Mouse (Mus musculus) brain, adult 2 months (tissue): ENCODE data around the gene Syt17.
A peak's percentile ranks its signal among the peaks of the same experiment; 100 is the strongest.

Experiments used
- DNase-seq: peaks from one replicate; pipeline ENCODE4 v3.0.0; 2011; ENCODE audit warnings: low read depth, low spot score

Syt17 gene

DNA sequence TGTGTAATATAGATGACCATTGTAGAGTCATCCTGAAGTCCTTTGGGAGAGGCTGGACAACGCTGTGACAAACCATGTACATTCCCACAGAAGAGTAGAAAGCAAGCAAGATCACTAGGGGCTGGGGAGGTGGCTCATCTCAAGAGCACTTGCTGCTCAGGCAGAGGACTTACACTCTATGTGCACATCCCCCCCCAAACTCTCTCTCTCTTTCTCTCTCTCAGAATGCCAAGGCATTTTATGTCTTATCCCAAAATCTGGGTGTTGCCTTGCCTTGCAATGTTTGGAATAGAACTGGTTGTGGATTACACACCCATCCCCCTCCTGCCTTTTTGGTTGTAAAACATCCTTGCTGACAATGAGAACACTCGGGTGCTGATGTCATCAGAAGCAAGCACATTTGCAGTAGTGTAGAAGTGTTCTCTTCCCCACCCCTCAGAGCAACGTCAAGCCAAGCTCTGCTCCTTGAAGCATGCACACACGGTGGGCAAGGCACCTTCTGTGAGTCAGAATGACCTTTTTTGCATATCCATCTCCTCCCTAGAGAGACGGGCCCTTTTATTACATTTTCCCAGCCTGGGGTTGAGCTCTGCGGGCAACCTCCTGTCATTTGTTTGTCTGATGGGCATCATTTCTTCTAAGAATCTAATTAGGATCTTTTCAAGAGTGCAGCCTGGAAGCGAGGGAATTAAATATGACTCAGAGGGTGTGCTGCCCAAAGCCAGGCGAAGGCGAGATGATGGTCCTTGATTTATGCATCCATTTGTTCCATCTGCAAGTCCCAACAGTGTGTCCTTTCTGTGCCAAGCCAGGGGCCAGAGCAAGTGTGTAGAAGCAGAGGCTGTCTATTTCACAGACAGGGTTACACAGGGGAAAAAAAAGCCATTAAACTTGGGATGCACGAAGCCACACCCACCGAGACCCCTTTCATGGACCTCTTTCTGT, 15.1 kb upstream of the Syt17 start:
- DNase-seq = no peak

DNA sequence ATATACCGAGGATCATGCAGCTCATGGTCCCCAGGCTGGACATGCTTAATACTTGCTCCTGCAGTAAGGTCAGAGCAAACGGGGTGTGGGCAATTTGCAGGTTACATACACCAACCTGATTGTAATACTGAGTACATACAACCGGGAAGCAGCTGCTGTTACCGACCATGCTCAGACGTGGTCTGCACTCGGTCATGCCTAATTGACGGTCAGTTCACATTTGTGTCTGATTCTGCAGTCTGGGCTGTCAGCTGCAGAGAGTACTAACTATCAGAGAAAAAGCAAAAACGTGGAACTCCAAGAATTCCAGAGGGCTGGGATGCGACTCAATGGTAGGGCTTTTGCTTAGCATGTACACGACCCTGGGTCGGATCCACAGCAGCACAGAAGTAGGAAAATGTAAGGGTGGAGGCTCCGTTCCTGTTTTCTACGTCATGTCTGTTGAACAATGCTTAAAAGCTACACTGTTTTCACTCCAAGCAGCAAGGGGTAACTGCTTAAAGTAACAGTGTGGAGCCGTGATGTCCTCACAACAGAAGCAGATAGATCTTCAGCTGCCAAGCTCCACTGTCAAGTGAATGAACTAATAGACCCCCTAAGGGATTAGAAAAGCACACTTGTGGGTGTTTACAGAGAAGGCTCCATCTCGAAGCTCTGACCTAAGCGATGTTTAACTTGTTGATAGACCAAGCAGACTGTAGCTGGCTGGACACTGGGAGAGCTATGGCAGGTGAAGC, 13.5 kb upstream of the Syt17 start:
- no peak for DNase-seq

DNA sequence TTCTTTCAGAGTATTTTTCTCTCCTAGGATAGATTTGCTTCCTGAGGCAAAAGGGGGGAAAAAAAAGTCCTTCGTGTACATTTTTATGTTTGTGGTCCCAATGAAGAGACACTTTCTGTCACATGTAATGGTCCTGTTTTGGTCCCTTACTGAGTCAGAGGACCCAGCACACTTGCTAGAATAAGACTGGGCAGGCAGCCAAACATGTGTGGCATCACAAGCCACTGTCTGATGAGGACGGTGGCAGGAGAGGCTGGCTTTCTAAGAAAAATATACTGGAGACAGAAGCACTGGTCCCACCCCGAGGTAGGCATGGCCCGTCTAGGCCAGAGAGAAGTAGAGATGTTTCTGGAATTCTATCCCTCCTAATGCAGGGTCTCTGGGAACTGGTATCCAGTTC, 5.7 kb upstream of the Syt17 start:
- DNase-seq = peak; percentile 32

DNA sequence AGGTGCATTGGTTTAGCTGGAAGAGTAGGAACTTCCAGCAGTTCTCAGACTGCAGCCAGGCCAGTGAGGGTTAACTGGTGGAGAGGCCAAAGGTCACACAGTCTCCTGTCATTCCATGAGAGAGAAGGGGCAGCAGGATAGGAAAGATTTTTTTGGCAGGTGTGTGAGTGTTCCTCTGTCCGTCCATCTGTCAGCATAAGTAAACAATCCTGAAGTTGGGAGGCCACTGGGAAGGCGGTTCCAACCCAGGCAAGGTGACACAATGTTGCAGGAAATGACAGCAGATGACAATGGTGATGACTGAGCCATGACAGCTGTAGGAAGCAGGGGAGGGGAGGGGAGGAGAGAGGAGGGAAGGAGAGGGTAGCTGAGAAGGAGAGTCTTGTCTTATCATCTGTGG, 4.9 kb upstream of the Syt17 start:
- DNase-seq = no peak

DNA sequence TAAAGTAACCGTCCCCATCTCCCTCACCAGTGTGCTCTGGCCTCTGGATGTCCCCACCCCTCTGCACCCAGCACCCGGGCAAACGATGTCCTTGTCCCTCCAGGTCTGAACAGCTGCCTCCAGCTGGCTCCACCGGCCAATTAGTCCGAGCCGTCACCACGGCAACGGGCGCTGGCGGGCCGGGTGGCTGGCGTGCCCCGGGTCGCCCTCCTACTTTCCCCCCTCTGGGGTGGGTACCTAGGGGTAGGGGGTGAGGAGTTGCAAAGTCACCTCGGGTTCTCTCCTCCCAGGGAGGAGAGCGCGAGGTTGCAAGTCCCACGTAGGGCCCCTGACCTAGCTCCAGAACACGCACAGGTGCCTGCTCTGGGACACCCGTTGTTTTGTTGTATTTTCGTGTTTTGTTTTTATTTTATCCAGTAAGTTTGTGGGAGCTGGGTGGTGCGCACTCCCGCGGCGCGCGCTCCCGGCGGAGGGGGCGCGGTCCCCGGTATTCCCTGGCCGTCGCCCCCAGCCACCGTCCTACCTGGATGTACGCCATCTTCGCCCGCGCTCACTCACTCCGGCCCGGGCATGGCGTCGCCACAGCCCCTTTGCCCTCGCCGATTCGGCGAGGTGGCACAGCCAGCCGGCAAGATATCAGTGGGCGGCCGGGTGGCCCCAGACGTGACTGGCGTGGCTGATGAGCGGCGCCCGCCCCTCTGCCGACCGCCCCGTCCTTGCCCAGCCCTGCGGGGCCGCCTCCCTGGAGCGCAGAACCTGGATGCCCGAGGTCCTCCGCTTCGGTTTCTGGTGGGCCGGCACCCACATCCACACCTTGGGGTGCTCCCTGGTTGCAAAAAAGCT, 510 bp downstream of the Syt17 start:
- DNase-seq = no peak

DNA sequence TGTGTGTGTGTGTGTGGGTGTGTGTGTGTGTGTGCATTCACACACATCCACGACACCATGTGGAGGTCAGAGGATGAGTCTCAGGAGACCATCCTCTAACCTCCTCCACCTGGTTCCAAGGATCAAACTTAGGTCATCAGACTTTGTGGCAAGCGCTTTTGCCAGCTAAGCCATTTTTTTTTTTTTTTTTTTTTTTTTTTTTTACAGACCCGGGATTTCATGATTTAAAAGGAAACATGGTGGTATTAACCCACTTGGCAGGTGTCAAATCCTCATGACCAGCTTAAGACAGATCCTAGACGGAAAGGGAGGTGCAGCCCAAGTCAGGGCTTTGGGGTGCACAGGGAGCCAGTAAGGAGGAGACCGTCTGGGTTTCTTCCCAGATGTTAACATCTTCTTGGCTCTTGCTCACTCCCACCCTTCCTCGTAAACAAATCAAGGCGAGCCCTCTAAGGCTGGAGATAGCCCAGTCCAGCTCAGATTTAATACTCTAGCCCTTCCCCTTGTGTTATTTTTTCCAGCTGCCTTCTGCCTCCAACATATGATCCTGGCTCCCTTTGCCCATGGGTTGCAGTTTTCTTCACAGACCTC, 4.0 kb downstream of the Syt17 start:
- DNase-seq = no peak

DNA sequence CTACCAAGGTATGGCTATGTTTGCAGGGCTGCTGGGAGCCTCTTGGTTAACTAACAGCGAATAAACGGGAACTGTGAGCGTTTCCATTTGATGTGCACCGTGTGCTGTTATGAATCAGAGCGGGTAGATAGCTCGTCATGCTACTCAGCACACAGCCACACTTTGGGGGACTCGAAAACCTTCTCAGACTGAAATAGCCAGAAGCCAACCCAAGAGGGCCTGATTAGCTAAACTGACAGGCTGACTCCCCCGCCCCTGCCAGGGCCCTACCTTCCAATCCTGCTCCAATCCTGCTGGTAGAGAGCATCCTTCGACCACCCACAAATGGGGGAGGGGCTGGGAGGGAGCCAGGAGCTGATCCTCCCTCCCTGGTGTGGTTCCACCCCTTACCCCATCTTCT, 4.7 kb downstream of the Syt17 start:
- DNase-seq = peak; percentile 67

DNA sequence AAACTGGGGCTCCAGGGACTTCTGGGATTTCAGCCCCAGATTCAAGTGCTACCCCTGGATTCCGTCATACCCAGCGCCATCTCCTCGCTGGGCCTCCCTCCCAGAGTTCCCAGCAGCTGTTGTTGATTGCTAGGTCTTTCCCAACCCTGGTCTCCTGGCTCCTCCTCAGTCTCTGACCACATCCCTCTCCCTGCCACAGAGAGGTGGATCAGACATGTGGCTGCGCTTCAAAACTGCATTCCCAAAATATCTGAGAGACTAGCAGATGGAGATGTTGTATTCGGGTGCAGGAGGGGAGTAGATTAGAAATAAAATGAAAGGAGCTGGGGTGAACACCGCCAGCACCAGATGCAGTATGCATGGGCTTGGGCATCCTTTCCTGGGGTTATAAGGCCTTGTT, 6.5 kb downstream of the Syt17 start:
- peak; percentile 68 for DNase-seq

DNA sequence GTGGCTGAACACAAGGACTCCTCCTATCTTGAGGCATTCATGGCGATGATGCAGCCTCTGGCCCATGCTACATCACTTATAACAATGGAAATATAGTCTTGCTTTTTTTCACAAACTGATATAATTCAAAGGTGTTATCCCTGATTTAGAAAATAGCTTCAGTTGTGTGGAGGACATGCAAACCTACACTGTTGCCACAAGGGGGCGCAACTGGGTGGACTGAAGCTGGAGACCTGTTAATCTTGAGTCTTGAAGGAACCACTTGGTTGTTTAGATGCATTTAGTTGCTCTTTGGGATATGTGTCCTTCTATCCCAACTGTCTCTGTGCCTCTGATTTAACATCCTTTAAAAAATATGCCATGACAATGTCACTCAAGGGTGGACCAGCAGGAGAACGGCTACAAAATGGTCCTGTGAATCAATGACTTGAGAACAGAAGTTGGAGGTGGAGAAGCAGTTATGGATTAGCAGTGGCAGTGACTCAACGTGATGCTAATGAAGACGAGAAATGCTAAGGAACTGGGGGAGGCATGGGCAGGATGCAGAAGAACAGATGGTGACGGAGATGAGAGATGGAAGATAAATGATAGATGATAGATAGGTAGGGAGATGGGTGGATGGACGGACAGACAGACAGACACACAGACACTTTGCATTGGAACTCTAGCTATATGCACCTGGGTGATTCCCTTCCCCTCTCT, 10.8 kb downstream of the Syt17 start:
- peak; percentile 42 for DNase-seq

DNA sequence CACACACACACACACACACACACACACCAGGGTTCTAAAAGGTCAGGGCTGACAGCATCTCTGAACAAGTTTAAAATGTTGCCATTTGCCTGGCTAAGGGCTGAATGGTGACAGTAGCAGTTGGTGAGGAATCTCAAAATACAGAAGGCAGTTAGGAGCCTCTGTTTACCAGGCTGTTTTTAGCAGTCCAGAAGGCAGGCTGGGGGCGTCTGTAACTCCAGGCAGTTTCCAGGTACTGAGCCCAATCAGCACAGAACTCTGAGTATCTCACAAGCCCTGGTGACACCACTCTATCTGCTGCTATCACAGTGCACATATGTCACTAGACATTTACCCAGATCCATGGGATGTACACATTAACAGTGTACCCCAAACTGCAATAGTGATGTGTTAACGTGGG, 19.1 kb downstream of the Syt17 start:
- peak; percentile 91 for DNase-seq

DNA sequence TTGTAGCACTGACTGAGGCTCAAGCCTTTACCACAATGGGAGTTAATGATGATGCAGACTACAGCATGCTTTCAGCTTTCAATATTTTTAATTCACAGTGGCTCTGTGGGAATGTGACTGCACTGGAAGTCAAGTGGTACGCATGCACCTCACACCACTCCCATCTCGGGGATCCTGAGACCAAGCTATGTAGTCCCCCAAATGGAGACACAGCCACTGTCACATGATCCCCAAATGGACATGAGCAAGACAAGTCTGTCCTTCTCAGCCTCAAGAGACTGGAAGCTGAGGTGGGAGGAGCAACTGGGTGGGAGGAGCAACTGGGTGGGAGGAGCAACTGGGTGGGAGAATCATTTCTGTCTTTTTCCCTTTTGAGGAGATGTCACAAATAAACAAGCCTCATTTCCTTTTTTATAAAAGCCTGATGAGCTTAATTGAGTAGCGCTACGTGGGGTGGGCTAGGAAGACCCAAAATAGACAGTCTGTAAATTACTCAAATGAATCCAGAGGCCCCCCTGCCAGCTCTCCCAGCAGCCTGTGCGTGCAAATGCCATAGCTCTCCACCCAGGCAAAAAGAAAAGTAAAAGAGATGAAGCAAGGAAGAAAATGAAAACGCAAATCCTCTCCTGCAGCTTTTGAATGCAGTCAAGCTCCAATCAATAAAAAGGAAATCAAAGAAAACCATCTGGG, 28.4 kb downstream of the Syt17 start:
- peak; percentile 22 for DNase-seq

DNA sequence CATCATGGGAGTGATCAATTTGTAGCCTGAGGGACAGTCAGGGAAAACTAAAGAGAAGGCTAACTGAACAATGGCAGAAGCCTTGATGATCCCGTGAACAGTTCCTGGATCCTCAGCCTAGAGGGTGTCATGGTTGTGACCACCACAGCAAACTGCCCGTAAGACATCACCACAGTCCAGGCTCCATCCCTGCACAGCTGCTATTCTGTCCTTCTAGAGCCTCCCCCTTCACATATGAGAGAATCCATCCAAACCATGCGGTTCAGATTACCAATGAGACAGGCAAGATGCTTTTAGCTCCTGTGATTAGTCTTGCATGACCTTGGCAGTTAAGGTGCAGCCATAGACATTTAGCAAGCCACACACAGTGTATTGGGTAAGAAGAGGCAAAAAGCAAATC, 33.8 kb downstream of the Syt17 start:
- no peak for DNase-seq

DNA sequence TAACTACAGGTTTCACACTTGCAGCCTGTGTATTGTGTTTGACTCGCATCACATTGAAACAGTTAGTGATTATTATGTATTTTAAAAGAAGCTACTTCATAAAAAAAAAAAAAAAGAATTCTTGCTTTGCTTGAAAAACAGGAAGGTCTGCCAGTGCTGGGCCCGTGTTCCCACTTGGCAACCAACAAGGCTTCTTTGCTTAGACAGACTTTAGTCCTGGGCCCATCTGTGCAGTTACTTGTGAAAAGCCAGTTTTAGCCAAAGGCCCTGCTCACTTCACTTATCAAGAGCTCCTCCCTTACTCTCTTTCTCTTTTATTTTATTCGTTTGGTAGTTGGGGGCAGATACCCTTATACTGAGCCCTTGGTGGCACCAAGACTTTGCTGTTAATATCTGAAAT, 36.1 kb downstream of the Syt17 start:
- peak; percentile 56 for DNase-seq

DNA sequence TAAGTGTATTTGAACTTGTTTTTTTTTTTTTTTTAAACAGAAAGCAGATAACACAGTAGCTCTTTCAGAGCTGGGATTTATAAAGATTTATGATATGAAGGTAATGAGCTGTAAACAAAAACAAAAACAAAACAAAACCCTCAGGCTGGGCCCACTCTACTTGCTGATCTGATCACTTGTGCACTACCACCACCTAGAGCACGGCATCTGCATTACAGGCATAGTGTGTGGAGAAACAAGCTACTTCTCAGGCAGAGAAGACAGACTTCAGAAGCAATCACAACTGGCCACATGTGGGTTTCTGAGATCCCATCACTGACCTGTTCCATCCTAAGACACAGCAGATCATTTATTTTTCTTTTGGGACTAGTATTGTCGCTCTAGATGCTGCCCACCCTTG, 38.6 kb downstream of the Syt17 start:
- peak; percentile 23 for DNase-seq

DNA sequence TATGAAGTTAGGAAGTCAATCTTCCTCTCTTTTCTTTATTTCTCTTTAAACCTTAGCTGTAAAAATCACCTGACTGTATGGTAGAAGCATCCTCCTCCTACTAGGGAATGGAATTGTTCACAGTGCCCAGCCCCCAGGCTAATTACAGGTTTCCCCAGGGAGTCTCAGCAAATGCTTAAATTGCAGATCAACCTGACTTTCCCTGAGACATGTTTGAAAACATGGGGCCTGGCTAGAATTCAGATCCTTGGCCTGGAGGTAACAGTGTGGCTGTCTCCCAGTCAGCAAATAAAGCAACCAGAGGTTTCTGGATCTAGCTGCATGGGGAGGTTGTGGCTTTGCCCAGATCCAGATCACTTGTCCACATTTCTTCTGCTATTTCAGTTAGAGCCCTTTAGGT, 42.8 kb downstream of the Syt17 start:
- DNase-seq = peak; percentile 46

DNA sequence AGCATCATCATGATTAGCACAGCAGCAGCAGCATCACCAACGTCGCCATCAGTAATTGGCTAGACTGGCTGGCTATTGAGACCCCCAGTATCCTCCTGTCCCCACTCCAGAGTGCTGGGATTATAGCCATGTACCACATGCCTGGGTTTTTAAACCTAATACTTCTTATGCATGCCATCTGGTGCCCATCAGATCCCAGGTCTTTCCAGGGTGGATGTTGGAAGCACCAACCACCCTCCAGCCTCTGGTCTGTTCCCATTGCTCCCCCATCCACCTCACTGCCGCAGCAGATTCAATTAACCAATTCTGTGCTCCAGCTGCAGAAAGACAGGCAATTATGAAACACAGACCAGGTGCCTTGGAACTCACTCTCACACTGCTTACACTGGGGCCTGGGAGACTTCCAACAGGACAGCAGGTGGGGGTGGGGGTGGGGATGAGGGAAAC, 45.4 kb downstream of the Syt17 start:
- DNase-seq = peak; percentile 56

DNA sequence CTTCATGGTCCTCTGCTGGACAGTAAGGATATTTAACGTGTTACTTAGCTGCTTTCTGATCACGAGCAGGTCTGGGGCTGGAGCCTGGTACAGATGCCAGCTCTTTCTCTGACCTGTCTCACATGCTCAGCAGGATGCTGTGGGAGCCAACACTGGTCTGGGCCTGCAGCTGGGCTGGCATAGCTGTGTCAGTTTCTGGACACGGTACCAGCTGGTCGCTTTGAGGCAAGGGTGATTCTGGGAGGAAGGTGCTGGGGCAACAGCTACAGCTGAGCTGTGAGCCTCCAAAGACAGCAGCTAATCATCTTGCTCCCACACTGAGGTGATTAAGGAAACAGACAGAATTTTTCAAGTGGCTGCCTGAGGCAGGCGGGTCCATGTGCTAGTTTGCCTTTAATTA, 46.1 kb downstream of the Syt17 start:
- DNase-seq = peak; percentile 39

DNA sequence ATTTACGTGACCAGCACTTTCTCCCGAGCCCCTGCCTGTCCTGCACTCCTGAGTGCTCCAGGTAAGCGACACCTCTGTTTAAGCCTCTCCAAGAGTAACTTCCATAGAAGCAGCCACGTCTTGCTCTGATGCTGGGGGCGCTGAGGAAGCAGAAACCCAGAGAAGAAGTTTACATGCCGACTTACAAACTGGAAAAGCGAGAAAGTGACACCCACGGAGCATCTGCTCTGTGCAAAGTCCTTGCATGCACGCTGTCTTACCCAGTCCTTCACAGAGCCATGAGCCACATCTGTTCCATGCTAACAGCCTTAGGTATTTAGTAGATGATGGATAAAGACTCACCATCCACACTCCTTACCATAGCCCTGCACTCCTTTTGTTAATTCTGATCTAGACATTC, 48.3 kb downstream of the Syt17 start:
- DNase-seq = peak; percentile 95

DNA sequence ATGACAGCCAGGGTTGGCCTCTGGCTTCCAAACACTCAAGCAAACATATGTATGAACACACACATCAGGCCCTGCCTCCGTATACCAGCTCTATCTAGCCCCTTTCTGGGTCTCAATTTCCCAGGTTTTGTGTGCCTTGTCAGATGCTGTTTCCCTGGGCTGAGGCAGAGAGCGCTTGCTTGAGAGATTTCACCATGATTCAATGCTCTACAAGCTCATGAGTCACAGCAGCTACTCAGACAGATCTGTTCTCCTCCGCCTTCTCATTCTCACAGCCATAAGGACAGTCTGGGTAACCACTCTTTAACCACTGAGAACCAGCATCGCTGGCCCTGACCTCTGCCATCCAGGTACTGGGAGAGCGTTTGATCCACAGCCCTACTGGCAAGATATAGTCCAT, 57.3 kb downstream of the Syt17 start:
- peak; percentile 81 for DNase-seq

DNA sequence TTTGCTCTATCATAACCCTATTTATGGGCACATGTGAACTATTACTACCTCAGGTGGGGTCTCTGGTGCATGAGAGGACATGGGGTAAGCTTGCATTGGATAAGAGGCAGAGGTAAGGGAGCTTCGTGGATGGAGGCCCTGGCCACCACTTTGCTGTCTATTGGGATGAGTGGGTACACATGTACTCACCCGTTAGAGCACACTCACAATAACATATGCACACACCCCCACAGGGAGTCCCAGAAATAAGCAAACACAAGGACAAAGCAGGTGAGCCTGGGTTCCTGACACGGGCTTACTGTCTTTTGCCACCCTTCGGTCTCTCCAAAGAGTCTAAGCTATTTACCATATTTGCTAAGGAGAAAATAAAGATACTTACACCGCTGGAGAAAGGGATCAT, 67.0 kb downstream of the Syt17 start:
- DNase-seq = no peak
